Mouse (Mus musculus) mouse trophoblast stem cell (cell line): ENCODE measurements around the gene Cyp2w1.
"Not testable (repeated sequence)": the region's sequence is repeated elsewhere in the genome, so short reads cannot be mapped to it uniquely, and the experiment has no call there.

Experiments used
- in situ Hi-C, 2 experiments: fragments of 300-500 bp; cut with MseI, MboI; formaldehyde crosslinking; loops; 2 replicates in 1 of 2; 3 replicates in 1 of 2; pipeline ENCODE4 v1.15.1; 2025

Gene Cyp2w1

GRCm38 (mm10) chr5:139384531-139384930, 32.1 kb downstream of the Cyp2w1 start:
- in situ Hi-C loops, result no loop called here

- in situ Hi-C loops, result no loop called here
Observed at GRCm38 (mm10) chr5:139386047-139386446, 33.6 kb downstream of the Cyp2w1 start.

- in situ Hi-C loops, result no loop called here
Observed at GRCm38 (mm10) chr5:139387329-139388194, 35.1 kb downstream of the Cyp2w1 start.

- in situ Hi-C loops, result no loop called here
Observed at GRCm38 (mm10) chr5:139388195-139388570, 35.8 kb downstream of the Cyp2w1 start.

GRCm38 (mm10) chr5:139388694-139389675, 36.6 kb downstream of the Cyp2w1 start:
- in situ Hi-C loops, result no loop called here

- in situ Hi-C loops, result no loop called here
Observed at GRCm38 (mm10) chr5:139389676-139390061, 37.3 kb downstream of the Cyp2w1 start.

GRCm38 (mm10) chr5:139390324-139391119, 38.1 kb downstream of the Cyp2w1 start:
- in situ Hi-C loops, result not testable (repeated sequence)

GRCm38 (mm10) chr5:139391309-139391990, 39.0 kb downstream of the Cyp2w1 start:
- in situ Hi-C loops, result no loop called here

GRCm38 (mm10) chr5:139392219-139393196, 40.1 kb downstream of the Cyp2w1 start:
- in situ Hi-C loops, result no loop called here

- in situ Hi-C loops, result no loop called here
Observed at GRCm38 (mm10) chr5:139393197-139393588, 40.8 kb downstream of the Cyp2w1 start.

- in situ Hi-C loops, result no loop called here
Observed at GRCm38 (mm10) chr5:139394399-139394798, 42.0 kb downstream of the Cyp2w1 start.

GRCm38 (mm10) chr5:139395528-139395927, 43.1 kb downstream of the Cyp2w1 start:
- in situ Hi-C loops, result no loop called here

GRCm38 (mm10) chr5:139397359-139397916, 45.0 kb downstream of the Cyp2w1 start:
- in situ Hi-C loops, result no loop called here

GRCm38 (mm10) chr5:139397959-139398753, 45.7 kb downstream of the Cyp2w1 start:
- in situ Hi-C loops, result no loop called here

GRCm38 (mm10) chr5:139398786-139399185, 46.4 kb downstream of the Cyp2w1 start:
- in situ Hi-C loops, result no loop called here

GRCm38 (mm10) chr5:139399991-139400390, 47.6 kb downstream of the Cyp2w1 start:
- in situ Hi-C loops, result no loop called here

GRCm38 (mm10) chr5:139402106-139402505, 49.7 kb downstream of the Cyp2w1 start:
- in situ Hi-C loops, result no loop called here

- in situ Hi-C loops, result no loop called here
Observed at GRCm38 (mm10) chr5:139403692-139404260, 51.4 kb downstream of the Cyp2w1 start.
